Mouse (Mus musculus): ENCODE measurements at regions not wholly inside any gene's neighbourhood (a gene's known extent, or its start where the extent isn't known, plus 50 kb on each side); places are given as distances from the start of the nearest gene placed in this dataset.

- no peak for DNase-seq
Measured at GRCm38 (mm10) chr11:66605998-66606397, 80.2 kb upstream of the Shisa6 start.

DNA sequence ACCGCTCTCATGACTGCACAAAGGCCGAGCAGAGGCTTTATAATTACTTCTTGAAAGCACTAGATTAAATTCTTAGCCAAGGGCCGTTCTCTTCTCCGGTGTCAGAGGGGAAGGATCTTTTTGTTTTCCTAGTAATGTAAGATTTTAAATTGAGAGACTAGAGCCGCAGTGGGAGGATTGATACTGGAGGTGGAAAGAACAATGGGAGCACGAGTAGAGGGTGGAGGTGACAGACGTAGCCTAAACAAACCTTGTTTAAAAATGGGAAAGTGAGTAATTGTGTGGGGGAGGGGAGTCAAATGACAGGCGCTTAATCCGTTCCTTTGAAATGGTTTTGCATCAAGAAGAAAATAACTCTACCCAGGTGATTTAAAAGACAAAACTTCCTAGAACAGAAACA is 80.9 kb upstream of the Shisa6 start:
- no peak for DNase-seq

- no peak for DNase-seq
Measured at GRCm38 (mm10) chr11:66609733-66610132, 84.0 kb upstream of the Shisa6 start.

DNA sequence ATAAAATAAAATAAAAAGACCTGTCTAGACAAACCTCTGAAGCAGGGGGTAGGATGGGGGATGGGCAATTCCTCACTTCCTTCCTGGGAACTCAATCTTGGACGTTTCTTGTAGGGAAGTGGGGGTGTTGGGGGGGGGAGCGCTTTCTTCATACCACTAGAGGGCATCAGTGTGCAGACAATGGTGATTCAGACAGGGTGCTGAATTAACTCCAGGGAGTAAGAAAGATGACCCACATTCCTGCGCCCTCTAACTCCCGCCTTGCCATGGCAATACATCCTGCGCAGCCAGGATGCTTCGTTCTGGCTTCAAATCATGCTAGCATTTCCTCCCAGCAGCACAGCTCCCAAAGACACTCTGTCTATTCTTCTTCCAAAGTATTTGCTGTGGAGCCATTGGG is 87.4 kb upstream of the Shisa6 start:
- peak; percentile 17 for DNase-seq

- no peak for DNase-seq
Measured at GRCm38 (mm10) chr11:66625491-66625890, 99.7 kb upstream of the Shisa6 start.

DNA sequence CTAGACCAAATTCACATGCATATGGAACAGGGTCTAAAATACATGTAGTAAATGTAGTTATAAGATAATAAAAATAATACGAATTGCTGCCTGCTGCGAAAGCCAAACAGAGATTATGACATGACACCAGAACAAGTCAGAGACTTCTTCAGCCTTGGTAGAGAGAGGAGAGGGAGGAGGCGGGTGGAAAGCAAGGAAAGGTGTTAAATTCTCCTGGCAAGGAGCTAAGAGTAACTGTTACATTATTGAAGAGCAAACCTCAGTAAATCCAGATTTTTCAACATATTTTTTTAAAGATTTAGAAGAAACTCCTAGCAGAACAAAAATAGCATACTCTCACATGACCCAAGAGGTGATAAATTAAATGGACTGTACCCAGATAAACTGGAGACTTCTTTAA is 131.0 kb upstream of the Shisa6 start:
- DNase-seq: no peak

- DNase-seq: no peak
Measured at GRCm38 (mm10) chr11:66674581-66674980, 148.8 kb upstream of the Shisa6 start.

GRCm38 (mm10) chr11:66680057-66680621 is 154.4 kb upstream of the Shisa6 start:
- no peak for DNase-seq

DNA sequence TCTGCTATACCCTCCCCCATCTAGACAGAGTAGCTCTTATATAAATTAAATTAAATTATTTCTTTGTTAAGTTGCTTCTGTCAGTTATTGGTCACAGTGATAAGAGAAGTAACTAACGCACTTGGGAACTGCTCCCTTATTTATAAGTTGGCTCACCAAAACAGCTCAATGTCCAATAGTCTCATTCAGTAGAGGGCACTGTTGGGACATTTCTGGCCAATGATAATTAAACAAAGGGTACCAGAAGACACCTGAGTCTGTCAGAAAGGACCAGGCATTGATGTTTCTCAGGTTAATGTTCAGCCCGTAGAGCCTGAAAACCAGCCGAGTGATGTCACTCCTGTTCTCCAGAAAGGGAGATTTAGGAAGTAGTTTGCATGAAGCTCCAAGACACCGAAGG is 156.1 kb upstream of the Shisa6 start:
- no peak for DNase-seq

DNA sequence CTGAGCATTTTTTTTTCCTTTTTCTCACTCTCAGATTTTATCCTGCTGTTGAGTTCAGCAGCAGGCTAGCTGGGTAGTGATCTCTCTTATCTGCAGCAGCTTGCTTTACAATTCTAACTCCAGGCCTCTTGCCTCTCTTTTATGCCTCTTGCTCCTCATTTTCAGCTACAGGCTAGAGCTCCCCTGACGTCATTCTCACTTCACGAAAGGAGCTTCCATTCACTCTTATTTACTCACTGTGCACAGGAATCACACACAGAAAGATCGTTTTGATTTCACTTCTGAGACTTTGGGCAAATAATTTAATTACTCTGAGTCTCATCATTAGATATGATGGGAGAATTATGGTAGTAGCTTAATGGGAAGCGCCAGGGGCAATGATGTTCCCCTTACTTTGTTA is 158.4 kb upstream of the Shisa6 start:
- no peak for DNase-seq

DNA sequence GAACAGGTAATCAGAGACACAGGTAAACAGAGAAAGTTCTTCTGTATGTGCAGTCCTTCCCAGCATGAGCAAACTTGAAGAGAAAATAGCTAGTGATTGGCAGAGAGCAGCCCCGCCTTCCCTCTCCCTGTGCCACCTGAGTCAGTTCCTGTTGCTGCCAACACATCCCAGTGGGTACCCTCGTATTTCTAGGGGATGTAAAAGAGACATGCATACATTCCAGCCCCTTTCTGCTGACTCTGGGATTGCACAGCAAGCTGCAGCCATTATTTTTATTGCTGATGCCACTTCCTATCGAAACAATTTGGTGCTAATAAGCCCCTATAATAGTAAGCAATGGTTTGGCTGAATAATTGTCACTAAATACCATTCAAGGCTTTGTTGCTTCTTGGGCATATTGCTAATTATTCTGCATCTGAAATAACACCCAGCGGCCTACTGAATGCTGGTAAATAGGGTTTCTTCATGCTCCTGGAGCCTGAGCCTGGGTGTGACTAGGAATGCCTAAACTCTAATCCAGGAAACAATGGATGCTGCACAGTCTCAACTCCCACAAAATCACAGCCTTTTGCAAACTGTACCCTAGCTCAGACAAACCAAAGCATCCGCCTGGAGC is 169.0 kb upstream of the Shisa6 start:
- DNase-seq: no peak

- DNase-seq: no peak
Measured at GRCm38 (mm10) chr11:66696791-66697190, 171.0 kb upstream of the Shisa6 start.

- DNase-seq: no peak
Measured at GRCm38 (mm10) chr11:66745479-66745878, 166.3 kb upstream of the Pirt start.

- DNase-seq: no peak
Measured at GRCm38 (mm10) chr11:66789997-66790396, 121.8 kb upstream of the Pirt start.

- DNase-seq: no peak
Measured at GRCm38 (mm10) chr11:66806887-66807286, 104.9 kb upstream of the Pirt start.

- DNase-seq: no peak
Measured at GRCm38 (mm10) chr11:66813310-66813709, 98.5 kb upstream of the Pirt start.

DNA sequence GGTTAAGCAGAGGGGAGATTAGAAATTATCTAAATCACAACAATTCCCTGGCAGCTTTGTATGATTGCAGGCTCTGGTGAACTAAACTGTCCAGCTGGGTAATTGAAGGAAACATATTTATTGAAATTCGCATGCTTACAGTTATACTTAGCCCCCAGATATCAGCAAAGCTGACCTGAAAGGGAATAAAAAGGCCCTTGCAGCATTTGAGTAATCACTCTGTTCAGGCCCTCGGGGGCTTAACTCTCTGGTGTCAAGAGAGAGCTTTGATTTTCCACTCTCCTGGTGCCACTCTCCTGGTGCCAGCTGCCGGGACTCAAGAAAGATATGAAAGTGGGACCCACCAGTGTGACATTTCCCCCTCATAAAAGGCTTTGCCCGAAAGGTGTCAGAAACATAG is 98.0 kb upstream of the Pirt start:
- no peak for DNase-seq

DNA sequence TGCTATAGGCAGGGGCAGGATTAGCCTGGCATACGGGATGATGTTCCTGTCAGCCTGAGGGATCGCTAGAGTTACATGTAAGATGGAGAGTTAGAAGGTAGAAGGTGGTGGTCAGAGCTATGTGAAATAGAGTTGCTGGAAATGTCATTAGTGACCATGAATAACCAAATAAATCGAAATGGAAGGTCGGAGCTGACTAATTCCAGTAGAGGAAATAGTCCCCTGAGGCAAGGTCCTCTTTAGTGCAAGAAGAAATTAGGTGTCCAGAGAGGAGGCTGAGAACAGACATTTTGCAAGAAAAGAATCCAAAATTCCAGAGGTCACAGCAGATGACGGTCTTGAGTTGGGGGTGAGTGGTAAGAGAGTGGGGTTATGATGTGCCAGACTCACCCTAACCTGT is 75.9 kb upstream of the Pirt start:
- DNase-seq: no peak

DNA sequence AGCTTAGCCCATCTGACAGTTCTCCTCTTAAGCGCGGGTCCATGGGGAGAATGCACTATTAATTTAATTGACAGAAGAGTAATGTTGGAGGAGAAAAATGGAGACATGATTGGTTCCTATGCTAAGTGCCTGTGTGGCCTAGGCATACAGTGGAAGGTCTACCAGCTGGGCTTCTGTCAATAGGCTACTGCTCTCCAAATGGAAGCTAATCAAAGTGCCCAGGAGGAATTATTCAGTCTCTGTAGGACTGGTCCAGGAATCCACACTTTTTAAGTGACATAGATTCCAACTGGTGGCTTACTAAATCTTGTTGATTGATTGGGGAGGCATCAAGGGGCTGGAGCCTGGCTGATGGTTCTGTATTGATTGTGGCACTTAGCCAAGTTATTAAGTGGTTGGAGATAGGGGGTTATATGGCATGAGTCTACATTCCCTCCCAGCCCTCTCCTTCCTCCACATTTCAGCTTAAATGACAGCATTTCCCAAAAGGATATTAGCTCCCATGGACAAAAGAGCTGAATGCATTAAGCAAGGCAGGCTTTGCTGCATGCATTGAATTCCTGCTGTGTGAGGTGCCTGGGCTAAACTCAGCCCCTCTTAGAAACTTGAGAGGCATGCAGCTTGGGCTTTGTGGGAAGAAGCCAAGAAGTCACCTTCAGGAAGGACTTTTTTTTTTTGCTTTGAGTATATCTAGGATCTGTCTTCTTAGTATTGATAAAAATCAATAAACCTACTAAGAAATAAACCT is 75.0 kb upstream of the Pirt start:
- no peak for DNase-seq

GRCm38 (mm10) chr11:66845238-66845637 is 66.5 kb upstream of the Pirt start:
- DNase-seq: no peak

- DNase-seq: no peak
Measured at GRCm38 (mm10) chr11:66846043-66846775, 65.6 kb upstream of the Pirt start.
